Mouse (Mus musculus) cortical plate, adult 2 months (tissue): ENCODE data around the gene Ccin. TPM values are rescaled to one million over a fixed set of nuclear protein-coding genes. Genes with fewer than 3 reads are reported as not detected.

Experiments used
- H3K27ac ChIP-seq: fragments of 200-500 bp; 2 replicates; pipeline ENCODE4 v1.5.1; 2012; ENCODE audit warnings: low read length, control low read depth, inconsistent platforms; ENCODE audit not compliant: insufficient read depth
- H3K4me1 ChIP-seq: fragments of 200-500 bp; 2 replicates; pipeline ENCODE4 v1.6.1; 2011; ENCODE audit warnings: low read length; ENCODE audit not compliant: control insufficient read depth, insufficient read depth
- H3K4me3 ChIP-seq: fragments of 200-500 bp; 2 replicates; pipeline ENCODE4 v1.5.1; 2011; ENCODE audit warnings: mild to moderate bottlenecking, low read length, control low read depth; ENCODE audit not compliant: insufficient read depth
- CTCF ChIP-seq: fragments of 200-500 bp; IDR thresholded peaks from 2 replicates; pipeline ENCODE4 v1.5.1; 2011; ENCODE audit warnings: mild to moderate bottlenecking, control low read depth, low read length; ENCODE audit not compliant: insufficient read depth; ENCODE audit errors: extremely low read depth
- POLR2A ChIP-seq: fragments of 200-500 bp; IDR thresholded peaks from 2 replicates; pipeline ENCODE4 v1.6.1; 2011; ENCODE audit warnings: mild to moderate bottlenecking, low read length, control low read depth; ENCODE audit not compliant: insufficient read depth; ENCODE audit errors: extremely low read depth
- polyA plus RNA-seq: library from polyadenylated mRNA; depleted of rRNA; stranded (reverse); fragments of >200 nt; gene quantifications from 2 replicates; pipeline ENCODE4 v1.2.3, GENCODE M21; 2012

Gene Ccin
- polyA plus RNA-seq, 1 experiment: not detected

GRCm38 (mm10) chr4:43964326-43964833 lies 18.9 kb upstream of the Ccin start:
- H3K4me3 ChIP-seq: no peak overlapping the region
- TF ChIP-seq POLR2A (no peak), CTCF (no peak)
- H3K27ac ChIP-seq: no peak overlapping the region
- H3K4me1 ChIP-seq: no peaks in the 10 kb centered on the region

- TF ChIP-seq POLR2A: no peak
- TF ChIP-seq CTCF: no peak
Observed at GRCm38 (mm10) chr4:43964951-43965684, 18.2 kb upstream of the Ccin start.

GRCm38 (mm10) chr4:43965856-43966535 lies 17.3 kb upstream of the Ccin start:
- H3K4me3 ChIP-seq: no peak overlapping the region
- no peak overlapping the region for H3K27ac ChIP-seq
- H3K4me1 ChIP-seq: no peaks in the 10 kb centered on the region
- TF ChIP-seq CTCF: no peak
- TF ChIP-seq POLR2A: no peak

More at GRCm38 (mm10) chr4:43964951-43965684, 18.2 kb upstream of the Ccin start:
- no peak overlapping the region for H3K4me3 ChIP-seq
- H3K4me1 ChIP-seq: no peaks in the 10 kb centered on the region
- no peak overlapping the region for H3K27ac ChIP-seq

- TF ChIP-seq POLR2A (no peak), CTCF (no peak)
- no peak overlapping the region for H3K4me3 ChIP-seq
Observed at GRCm38 (mm10) chr4:43968650-43969049, 14.6 kb upstream of the Ccin start.

GRCm38 (mm10) chr4:43969373-43969772 lies 13.9 kb upstream of the Ccin start:
- TF ChIP-seq POLR2A: no peak
- no peak for TF ChIP-seq CTCF
- H3K4me3 ChIP-seq: no peak overlapping the region
- no peak overlapping the region for H3K27ac ChIP-seq
- peaks cover 4% of the 10 kb centered on the region; the same call in 1 of the 2 replicates for H3K4me1 ChIP-seq

More at GRCm38 (mm10) chr4:43968650-43969049, 14.6 kb upstream of the Ccin start:
- Histone ChIP-seq H3K27ac (no peak overlapping the region), H3K4me1 (peaks cover 4% of the 10 kb centered on the region; the same call in 1 of the 2 replicates)

GRCm38 (mm10) chr4:43970393-43971330 lies 12.6 kb upstream of the Ccin start:
- Histone ChIP-seq H3K4me3 (no peak overlapping the region), H3K4me1 (peaks cover 4% of the 10 kb centered on the region; the same call in 1 of the 2 replicates), H3K27ac (no peak overlapping the region)
- TF ChIP-seq POLR2A (no peak), CTCF (no peak)

- peaks cover 4% of the 10 kb centered on the region; the same call in 1 of the 2 replicates for H3K4me1 ChIP-seq
- TF ChIP-seq POLR2A (no peak), CTCF (no peak)
- no peak overlapping the region for H3K27ac ChIP-seq
- H3K4me3 ChIP-seq: no peak overlapping the region
Observed at GRCm38 (mm10) chr4:43971541-43972136, 11.6 kb upstream of the Ccin start.

GRCm38 (mm10) chr4:43972137-43972591 lies 11.1 kb upstream of the Ccin start:
- TF ChIP-seq CTCF (no peak), POLR2A (no peak)
- Histone ChIP-seq H3K27ac (no peak overlapping the region), H3K4me3 (no peak overlapping the region), H3K4me1 (peaks cover 4% of the 10 kb centered on the region; the same call in 1 of the 2 replicates)
